Mouse (Mus musculus) retina, embryonic 14.5 days (tissue): ENCODE measurements around the gene Adarb1.

Source experiments
- DNase-seq: peaks from one replicate; pipeline ENCODE4 v3.0.0-alpha.2; 2015; ENCODE audit warnings: low spot score

The Adarb1 gene

GRCm38 (mm10) chr10:77381191-77381590 lies 36.9 kb downstream of the Adarb1 start:
- no peak for DNase-seq

GRCm38 (mm10) chr10:77380716-77381115 lies 37.4 kb downstream of the Adarb1 start:
- DNase-seq = no peak

- DNase-seq = no peak
These were observed 38.9 kb downstream of the Adarb1 start for GRCm38 (mm10) chr10:77379199-77379598.

- no peak for DNase-seq
These were observed 42.0 kb downstream of the Adarb1 start for GRCm38 (mm10) chr10:77376056-77376455.

GRCm38 (mm10) chr10:77374948-77375347 lies 43.1 kb downstream of the Adarb1 start:
- DNase-seq = no peak

GRCm38 (mm10) chr10:77374407-77374806 lies 43.7 kb downstream of the Adarb1 start:
- no peak for DNase-seq

GRCm38 (mm10) chr10:77370129-77370528 lies 47.9 kb downstream of the Adarb1 start:
- DNase-seq = no peak

GRCm38 (mm10) chr10:77367973-77368372 lies 50.1 kb downstream of the Adarb1 start:
- no peak for DNase-seq

- DNase-seq = no peak
These were observed 51.1 kb downstream of the Adarb1 start for GRCm38 (mm10) chr10:77366959-77367358.

- no peak for DNase-seq
These were observed 52.9 kb downstream of the Adarb1 start for GRCm38 (mm10) chr10:77365212-77365611.

GRCm38 (mm10) chr10:77360486-77360885 lies 57.6 kb downstream of the Adarb1 start:
- no peak for DNase-seq

GRCm38 (mm10) chr10:77357957-77358356 lies 60.1 kb downstream of the Adarb1 start:
- no peak for DNase-seq

- peak; percentile 90 for DNase-seq
These were observed 64.9 kb downstream of the Adarb1 start for GRCm38 (mm10) chr10:77353031-77353745.

GRCm38 (mm10) chr10:77342842-77343241 lies 75.2 kb downstream of the Adarb1 start:
- DNase-seq = no peak

- no peak for DNase-seq
These were observed 76.4 kb downstream of the Adarb1 start for GRCm38 (mm10) chr10:77341711-77342110.

GRCm38 (mm10) chr10:77341059-77341458 lies 77.0 kb downstream of the Adarb1 start:
- no peak for DNase-seq

- peak; percentile 73 for DNase-seq
These were observed 78.2 kb downstream of the Adarb1 start for GRCm38 (mm10) chr10:77339871-77340341.

GRCm38 (mm10) chr10:77333518-77333917 lies 84.6 kb downstream of the Adarb1 start:
- no peak for DNase-seq

- no peak for DNase-seq
These were observed 88.5 kb downstream of the Adarb1 start for GRCm38 (mm10) chr10:77329446-77330094.

- DNase-seq = no peak
These were observed 93.4 kb downstream of the Adarb1 start for GRCm38 (mm10) chr10:77324716-77325115.

- DNase-seq = no peak
These were observed 96.5 kb downstream of the Adarb1 start for GRCm38 (mm10) chr10:77321611-77322010.

GRCm38 (mm10) chr10:77321001-77321400 lies 97.1 kb downstream of the Adarb1 start:
- DNase-seq = no peak

- no peak for DNase-seq
These were observed 102.4 kb downstream of the Adarb1 start for GRCm38 (mm10) chr10:77315682-77316081.
